ENCODE assay signal across 20 mouse cellular contexts in the genomic region with DNA sequence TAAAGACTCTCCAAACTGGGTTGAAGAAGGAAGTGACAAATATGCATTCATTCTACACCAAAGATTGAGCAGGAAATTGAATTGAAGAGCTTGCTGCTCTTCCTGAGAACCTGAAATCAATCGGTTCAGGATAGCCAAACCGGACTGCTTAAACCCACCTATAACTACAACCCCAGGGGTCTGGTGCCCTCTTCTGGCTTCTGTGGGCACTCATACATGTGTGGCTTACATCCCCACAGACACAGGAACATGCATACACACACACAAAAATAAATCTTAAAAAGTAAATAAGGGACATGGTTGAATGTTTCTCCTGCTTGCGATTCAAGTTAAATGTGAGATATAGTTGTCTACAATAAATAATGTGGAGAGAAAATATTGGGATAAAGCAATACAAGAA.
A peak's percentile ranks its signal among the peaks of the same experiment; 100 is the strongest.
DNase-seq lines count a peak whose midpoint lies in the region; ATAC-seq and TF ChIP-seq lines count a peak whose summit lies in the region.
"Had no signal": no experiment of that assay in that cellular context is flagged by ENCODE, and none has a peak within 500 bp of the region (broad histone marks: within the 10 kb centered on the region; RNA-seq: fewer than 3 reads in every experiment).

No protein-coding gene starts in this region.

- H3K36me3 ChIP-seq in lung, embryonic 14.5 days (ENCODE audit: insufficient read depth) = no peaks in the 10 kb centered on the region
- H3K36me3 ChIP-seq: forebrain, embryonic 15.5 days; heart, embryonic 10.5 days; limb, embryonic 13.5 days; neural tube, embryonic 12.5 days had no signal

- 0 out of 2 replicates have a peak, but pooled peaks cover 6% of the 10 kb centered on the region for H3K4me1 ChIP-seq in lung, embryonic 14.5 days (ENCODE audit: insufficient read depth)

- no peaks in the 10 kb centered on the region for H3K27me3 ChIP-seq in lung, embryonic 14.5 days (ENCODE audit: insufficient read depth, low read length)
- H3K27me3 ChIP-seq: forebrain, embryonic 15.5 days; limb, embryonic 13.5 days; neural tube, embryonic 12.5 days had no signal

- peak; percentile 36 for DNase-seq in heart, adult 11 months
- no peak for DNase-seq in heart, postnatal 36 days
- no peak for DNase-seq in lung, embryonic 14.5 days
- DNase-seq in lung, postnatal 14 days = no peak
- peak; percentile 13 for DNase-seq in thymus, postnatal 4 days
- no peak for DNase-seq in thymus, postnatal 0 days (ENCODE audit: low spot score)
- DNase-seq in urinary bladder, postnatal 14 days (ENCODE audit: low spot score) = no peak
- DNase-seq: adrenal gland, postnatal 25 days; cerebellum, adult 2 months; kidney, adult 2 months; kidney, postnatal 25 days; layer of hippocampus, adult 9-11 months; right cerebral cortex, postnatal 4 days had no signal

- no peak overlapping the region for H3K4me2 ChIP-seq in lung, embryonic 14.5 days
- H3K4me2 ChIP-seq: forebrain, embryonic 15.5 days; limb, embryonic 13.5 days; neural tube, embryonic 12.5 days had no signal

- intact Hi-C loops in heart, postnatal 36 days (cut with DNase I) = no loop called here

- 78% methylated on average over 3 of the region's 3 CpGs for WGBS in lung, embryonic 14.5 days

- H3K9ac ChIP-seq in lung, embryonic 14.5 days = no peak overlapping the region
- H3K9ac ChIP-seq: forebrain, embryonic 15.5 days; limb, embryonic 13.5 days; liver, embryonic 14.5 days; neural tube, embryonic 12.5 days had no signal

- no peak overlapping the region for H3K27ac ChIP-seq in lung, embryonic 14.5 days (ENCODE audit: low read depth)
- H3K27ac ChIP-seq: forebrain, embryonic 15.5 days; heart, embryonic 10.5 days; limb, embryonic 13.5 days; liver, embryonic 14.5 days; neural tube, embryonic 12.5 days had no signal

- no peaks in the 10 kb centered on the region for H3K9me3 ChIP-seq in lung, embryonic 14.5 days (ENCODE audit: low read depth, low read length)
- H3K9me3 ChIP-seq: forebrain, embryonic 15.5 days; heart, embryonic 10.5 days; limb, embryonic 13.5 days; neural tube, embryonic 12.5 days had no signal

- no peak for ATAC-seq in lung, embryonic 14.5 days (ENCODE audit: insufficient read depth)
- ATAC-seq: forebrain, embryonic 15.5 days; inflammation-experienced regulatory T-cells, adult 6 months; Patski had no signal

- no peak overlapping the region for H3K4me3 ChIP-seq in lung, embryonic 14.5 days (ENCODE audit: low read depth, low read length)
- H3K4me3 ChIP-seq: forebrain, embryonic 15.5 days; heart, embryonic 10.5 days; limb, embryonic 13.5 days; neural tube, embryonic 12.5 days had no signal

- peak; percentile 30; the same call in 1 of the 2 replicates for TF ChIP-seq CTCF in lung, embryonic 14.5 days (IDR thresholded peaks at IDR 0.05; ENCODE audit: low read depth)

Comparison
In these comparisons a context has a peak if more than half of its experiments do, and no peak if none do; other contexts are left out.
1. DNase-seq: peak in heart, adult 11 months (single experiment) and thymus, postnatal 4 days (single experiment); none in heart, postnatal 36 days (0 of 2), lung, embryonic 14.5 days (single experiment), lung, postnatal 14 days (single experiment), thymus, postnatal 0 days (single experiment) and urinary bladder, postnatal 14 days (single experiment).